Mouse (Mus musculus) limb, embryonic 13.5 days (tissue): ENCODE results near the gene Pafah1b3. TPM values are rescaled to one million over a fixed set of nuclear protein-coding genes. Genes with fewer than 3 reads are reported as not detected.
"Not testable (repeated sequence)": the region's sequence is repeated elsewhere in the genome, so short reads cannot be mapped to it uniquely, and the experiment has no call there.

ENCODE experiments used
- ATAC-seq: fragments of 200-750 bp; cut with Nextera tagmentation; 2 replicates; pipeline ENCODE4 v1.8.0; 2017; ENCODE audit warnings: low read depth, moderate number of reproducible peaks, moderate TSS enrichment; ENCODE audit not compliant: low FRiP score
- H3K27ac ChIP-seq: fragments of 300-500 bp; sonication (generic); 2 replicates; pipeline ENCODE4 v1.5.1; 2015; ENCODE audit warnings: inconsistent platforms, mild to moderate bottlenecking, moderate library complexity
- H3K27me3 ChIP-seq: fragments of 300-500 bp; sonication (generic); 2 replicates; pipeline ENCODE4 v1.6.1; 2015; ENCODE audit warnings: mild to moderate bottlenecking, inconsistent platforms
- H3K36me3 ChIP-seq: fragments of 300-500 bp; sonication (generic); 2 replicates; pipeline ENCODE4 v1.6.1; 2015; ENCODE audit warnings: inconsistent platforms, mild to moderate bottlenecking, moderate library complexity
- H3K4me1 ChIP-seq: fragments of 300-500 bp; sonication (generic); 2 replicates; pipeline ENCODE4 v1.6.1; 2015; ENCODE audit warnings: inconsistent platforms
- H3K4me2 ChIP-seq: fragments of 300-500 bp; sonication (generic); replicated peaks from 2 replicates; pipeline ENCODE4 v1.6.1; 2015; ENCODE audit warnings: inconsistent platforms, mild to moderate bottlenecking, moderate library complexity
- H3K4me3 ChIP-seq: fragments of 300-500 bp; sonication (generic); 2 replicates; pipeline ENCODE4 v1.5.1; 2015; ENCODE audit warnings: moderate library complexity, mild to moderate bottlenecking, inconsistent platforms
- H3K9ac ChIP-seq: fragments of 300-500 bp; sonication (generic); 2 replicates; pipeline ENCODE4 v1.6.1; 2015; ENCODE audit warnings: mild to moderate bottlenecking, inconsistent platforms
- H3K9me3 ChIP-seq: fragments of 300-500 bp; sonication (generic); 2 replicates; pipeline ENCODE4 v1.6.1; 2016; ENCODE audit warnings: inconsistent platforms
- WGBS: fragments of 180-500 bp; shearing (Covaris S2); methylation state at CpG from one replicate; pipeline ENCODE4 v1.1.7; 2015; 5-methylcytosine and 5-hydroxymethylcytosine counted together
- polyA plus RNA-seq: library from polyadenylated mRNA; unstranded; fragments of >200 nt; fragmentation: Nextera tagmentation; extraction: Ambion mirVana; gene quantifications from 2 replicates; pipeline ENCODE4 v1.2.1, GENCODE M21; 2015

Pafah1b3 gene
- polyA plus RNA-seq, 1 experiment from 2014 or later, result 281 TPM

GRCm38 (mm10) chr7:25270652-25271633 lies 26.8 kb downstream of the Pafah1b3 start:
- H3K9ac ChIP-seq, result peak overlapping the region; percentile 13; the same call in 1 of the 2 replicates
- WGBS, result 88% methylated on average over 35 of the region's 35 CpGs
- ATAC-seq, result no peak
- H3K4me1 ChIP-seq, result peaks cover 52% of the 10 kb centered on the region
- peaks cover 44% of the 10 kb centered on the region for H3K36me3 ChIP-seq
- no peaks in the 10 kb centered on the region for H3K9me3 ChIP-seq
- H3K4me3 ChIP-seq, result no peak overlapping the region
- H3K27me3 ChIP-seq, result no peaks in the 10 kb centered on the region
- H3K27ac ChIP-seq, result no peak overlapping the region
- no peak overlapping the region for H3K4me2 ChIP-seq

DNA sequence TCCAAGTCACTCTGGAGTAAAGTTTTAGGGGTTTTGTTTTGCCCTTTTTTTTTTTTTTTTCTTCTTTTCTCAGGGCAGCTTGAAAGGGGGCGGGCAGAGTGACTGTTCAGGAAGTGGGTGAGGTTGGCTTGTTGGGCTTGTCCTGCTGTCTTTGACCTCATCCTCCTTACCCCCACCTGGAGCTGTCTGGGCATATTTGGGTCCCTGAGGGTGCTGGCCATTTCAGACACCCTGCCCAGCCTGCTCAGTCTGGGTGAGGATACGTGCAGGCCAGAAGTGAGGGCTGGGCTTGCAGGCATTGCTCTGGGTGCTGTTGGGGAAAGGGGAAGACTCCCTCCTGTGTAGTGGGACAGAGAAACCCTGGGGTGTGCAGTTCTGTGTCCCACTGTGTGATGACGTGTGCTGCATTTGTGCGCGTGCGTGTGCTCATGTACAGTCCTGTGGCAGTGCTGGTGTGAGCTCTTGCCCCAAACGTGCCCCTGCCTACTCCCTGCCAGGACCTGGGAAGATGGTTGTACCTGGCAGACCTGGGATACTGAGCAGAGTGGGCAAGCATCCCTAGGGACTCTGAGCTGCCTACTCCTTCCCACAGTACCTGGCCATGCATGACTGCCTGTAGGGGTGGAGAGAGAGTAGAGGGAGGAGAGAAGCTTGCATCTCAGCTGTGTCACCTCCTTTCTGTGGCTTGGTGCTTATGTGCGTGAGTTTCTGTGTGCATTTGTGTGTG lies 28.1 kb downstream of the Pafah1b3 start:
- H3K9me3 ChIP-seq, result no peaks in the 10 kb centered on the region
- no peak for ATAC-seq
- no peak overlapping the region; the same call in 1 of the 2 replicates for H3K27ac ChIP-seq
- peaks cover 40% of the 10 kb centered on the region for H3K4me1 ChIP-seq
- peak overlapping the region; percentile 78 for H3K9ac ChIP-seq
- H3K4me2 ChIP-seq, result peak overlapping the region; percentile 74
- H3K27me3 ChIP-seq, result no peaks in the 10 kb centered on the region
- peaks cover 37% of the 10 kb centered on the region for H3K36me3 ChIP-seq
- 88% methylated on average over 8 of the region's 8 CpGs for WGBS
- H3K4me3 ChIP-seq, result peak overlapping the region; percentile 75

- Histone ChIP-seq H3K27me3 (no peaks in the 10 kb centered on the region), H3K9ac (peak overlapping the region; percentile 78), H3K27ac (peak overlapping the region; percentile 72; the same call in 1 of the 2 replicates), H3K4me1 (peaks cover 33% of the 10 kb centered on the region), H3K4me3 (peak overlapping the region; percentile 75), H3K9me3 (no peaks in the 10 kb centered on the region), H3K36me3 (peaks cover 34% of the 10 kb centered on the region), H3K4me2 (peak overlapping the region; percentile 74)
- no peak for ATAC-seq
- 52% methylated on average over 4 of the region's 4 CpGs for WGBS
Observed at GRCm38 (mm10) chr7:25269029-25269428, 28.8 kb downstream of the Pafah1b3 start.

GRCm38 (mm10) chr7:25268588-25268987 lies 29.2 kb downstream of the Pafah1b3 start:
- peaks cover 30% of the 10 kb centered on the region for H3K36me3 ChIP-seq
- WGBS, result under 1% methylated on average over 7 of the region's 7 CpGs
- H3K9me3 ChIP-seq, result no peaks in the 10 kb centered on the region
- H3K27ac ChIP-seq, result peak overlapping the region; percentile 72; the same call in 1 of the 2 replicates
- no peak for ATAC-seq
- H3K4me3 ChIP-seq, result peak overlapping the region; percentile 75
- H3K4me1 ChIP-seq, result peaks cover 29% of the 10 kb centered on the region
- H3K27me3 ChIP-seq, result no peaks in the 10 kb centered on the region
- peak overlapping the region; percentile 78 for H3K9ac ChIP-seq
- peak overlapping the region; percentile 74 for H3K4me2 ChIP-seq

DNA sequence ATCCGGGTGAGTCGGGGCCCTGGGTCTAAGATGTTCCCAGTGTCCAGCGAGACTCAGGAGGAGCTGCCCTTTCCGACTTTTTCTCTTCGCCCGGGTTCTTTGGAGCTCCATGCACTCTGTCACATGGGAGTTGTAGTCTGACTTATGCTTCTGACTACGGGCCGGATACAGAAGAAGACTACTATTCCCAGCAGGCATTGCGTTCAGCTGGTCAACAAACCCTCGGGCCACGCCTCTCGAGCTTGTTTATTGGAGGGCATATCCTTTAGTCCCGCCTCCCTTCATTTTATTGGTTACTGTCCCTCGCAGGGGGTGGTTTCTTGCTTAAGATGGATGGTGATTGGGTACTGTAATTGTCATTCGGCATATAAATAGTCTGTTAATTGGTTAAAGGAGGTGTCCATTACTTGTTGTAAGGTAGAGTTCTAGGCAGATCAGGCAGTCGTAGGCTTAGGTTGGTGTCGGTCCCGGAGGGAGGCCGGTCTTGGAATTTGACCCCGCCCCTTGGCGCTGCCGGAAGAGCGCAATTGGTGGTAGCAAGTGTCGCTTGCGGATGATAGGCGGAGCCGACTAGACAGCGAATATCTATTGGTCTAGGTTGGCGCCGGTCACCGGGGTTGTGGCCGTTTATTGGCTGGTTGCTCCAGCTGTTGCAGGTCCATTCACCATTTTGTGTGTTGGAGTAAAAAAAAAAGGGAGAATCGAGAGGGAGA lies 29.9 kb downstream of the Pafah1b3 start:
- no peaks in the 10 kb centered on the region for H3K9me3 ChIP-seq

DNA sequence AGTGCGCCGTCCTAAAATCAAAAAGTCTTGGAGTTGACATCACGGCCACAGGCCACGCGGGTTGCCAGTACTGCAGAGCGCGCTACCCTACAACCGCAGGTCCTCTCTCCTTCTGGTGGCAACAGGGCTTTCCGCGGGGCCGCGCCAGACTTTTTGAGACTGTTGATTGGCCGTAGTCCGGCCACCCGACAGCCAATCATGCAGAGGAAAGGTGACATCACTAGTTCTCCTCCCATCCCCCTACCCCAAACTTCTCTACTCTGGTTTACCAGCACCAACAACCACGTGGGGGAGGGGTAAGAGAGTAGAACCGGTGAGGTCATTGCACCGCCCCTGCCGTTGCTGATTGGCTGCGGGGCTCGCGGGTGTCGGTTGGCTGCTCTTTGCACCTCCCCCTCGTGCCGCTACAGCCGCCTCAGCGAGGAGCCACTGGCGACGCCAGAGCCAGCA lies 30.5 kb downstream of the Pafah1b3 start, which contains the start of gene Cic:
Gene Cic, plus strand, starts transcription at position 404 of the 450 bp plus-strand sequence.
- Histone ChIP-seq H3K4me2 (peak within 1 kb of the TSS; percentile 74), H3K4me1 (peaks cover 23% of the 10 kb centered on the region), H3K9me3 (no peaks in the 10 kb centered on the region), H3K27ac (peak within 1 kb of the TSS; percentile 91), H3K36me3 (peaks cover 17% of the 10 kb centered on the region), H3K27me3 (no peaks in the 10 kb centered on the region), H3K9ac (peak within 1 kb of the TSS; percentile 78), H3K4me3 (peak within 1 kb of the TSS; percentile 75)
- WGBS, result under 1% methylated on average over 29 of the region's 29 CpGs
- peak; percentile 87 for ATAC-seq

More for the DNA sequence above, 29.9 kb downstream of the Pafah1b3 start:
- peak; percentile 96 for ATAC-seq
- Histone ChIP-seq H3K36me3 (peaks cover 23% of the 10 kb centered on the region), H3K4me3 (peak overlapping the region; percentile 75), H3K27me3 (no peaks in the 10 kb centered on the region), H3K27ac (peak overlapping the region; percentile 91), H3K4me1 (peaks cover 23% of the 10 kb centered on the region), H3K4me2 (peak overlapping the region; percentile 74), H3K9ac (peak overlapping the region; percentile 78)
- 0% methylated on average over 33 of the region's 33 CpGs for WGBS

DNA sequence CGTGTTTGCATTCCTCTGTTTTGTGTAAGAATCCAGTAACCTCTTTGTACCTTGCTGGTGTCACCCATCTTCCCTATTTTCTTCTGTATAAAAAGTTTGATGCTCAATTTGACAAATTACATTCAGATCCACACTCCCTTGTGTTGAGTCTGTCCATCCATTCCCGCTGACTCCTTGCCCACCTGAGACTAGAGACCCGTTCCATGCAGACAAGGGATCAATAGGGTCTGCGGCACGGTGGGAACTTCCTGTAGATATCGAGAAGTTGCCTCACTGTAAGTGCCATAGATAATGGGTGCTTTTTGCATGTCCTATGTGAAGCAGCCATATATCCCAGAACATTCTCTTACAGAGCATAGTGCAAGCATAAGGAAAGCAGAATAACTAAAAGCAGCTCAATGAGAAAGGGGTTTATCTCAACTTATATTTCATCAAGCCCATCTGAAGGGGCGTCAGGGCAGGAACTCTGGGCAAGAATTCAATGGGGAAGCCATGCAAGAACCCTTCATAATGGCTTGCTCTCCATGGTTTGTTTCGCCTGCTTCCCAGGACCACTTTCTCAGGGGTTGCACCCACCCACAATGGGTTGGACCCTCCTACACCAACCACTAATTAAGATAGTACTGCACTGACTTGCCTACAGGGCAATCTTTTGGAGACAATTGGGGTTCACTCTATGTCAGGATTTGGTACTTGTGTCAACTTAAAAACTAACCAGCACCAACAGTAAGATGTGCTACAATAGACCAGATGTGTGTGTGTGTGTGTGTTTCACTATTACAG lies 31.4 kb downstream of the Pafah1b3 start:
- peak overlapping the region; percentile 68 for H3K4me2 ChIP-seq
- no peak overlapping the region for H3K9ac ChIP-seq
- no peaks in the 10 kb centered on the region for H3K9me3 ChIP-seq
- WGBS, result 88% methylated on average over 8 of the region's 8 CpGs
- H3K36me3 ChIP-seq, result peaks cover 8% of the 10 kb centered on the region
- H3K4me1 ChIP-seq, result peaks cover 23% of the 10 kb centered on the region
- H3K4me3 ChIP-seq, result 0 out of 2 replicates have a peak overlapping the region, but pooled peaks have one; percentile 75
- no peaks in the 10 kb centered on the region for H3K27me3 ChIP-seq
- no peak for ATAC-seq
- no peak overlapping the region for H3K27ac ChIP-seq

GRCm38 (mm10) chr7:25265743-25266142 lies 32.0 kb downstream of the Pafah1b3 start:
- not testable (repeated sequence) for H3K27ac ChIP-seq, H3K9me3 ChIP-seq, H3K36me3 ChIP-seq, H3K9ac ChIP-seq, H3K4me3 ChIP-seq, H3K27me3 ChIP-seq, H3K4me2 ChIP-seq, ATAC-seq
- H3K4me1 ChIP-seq, result peaks cover 23% of the 10 kb centered on the region
- 89% methylated on average over 5 of the region's 5 CpGs for WGBS

DNA sequence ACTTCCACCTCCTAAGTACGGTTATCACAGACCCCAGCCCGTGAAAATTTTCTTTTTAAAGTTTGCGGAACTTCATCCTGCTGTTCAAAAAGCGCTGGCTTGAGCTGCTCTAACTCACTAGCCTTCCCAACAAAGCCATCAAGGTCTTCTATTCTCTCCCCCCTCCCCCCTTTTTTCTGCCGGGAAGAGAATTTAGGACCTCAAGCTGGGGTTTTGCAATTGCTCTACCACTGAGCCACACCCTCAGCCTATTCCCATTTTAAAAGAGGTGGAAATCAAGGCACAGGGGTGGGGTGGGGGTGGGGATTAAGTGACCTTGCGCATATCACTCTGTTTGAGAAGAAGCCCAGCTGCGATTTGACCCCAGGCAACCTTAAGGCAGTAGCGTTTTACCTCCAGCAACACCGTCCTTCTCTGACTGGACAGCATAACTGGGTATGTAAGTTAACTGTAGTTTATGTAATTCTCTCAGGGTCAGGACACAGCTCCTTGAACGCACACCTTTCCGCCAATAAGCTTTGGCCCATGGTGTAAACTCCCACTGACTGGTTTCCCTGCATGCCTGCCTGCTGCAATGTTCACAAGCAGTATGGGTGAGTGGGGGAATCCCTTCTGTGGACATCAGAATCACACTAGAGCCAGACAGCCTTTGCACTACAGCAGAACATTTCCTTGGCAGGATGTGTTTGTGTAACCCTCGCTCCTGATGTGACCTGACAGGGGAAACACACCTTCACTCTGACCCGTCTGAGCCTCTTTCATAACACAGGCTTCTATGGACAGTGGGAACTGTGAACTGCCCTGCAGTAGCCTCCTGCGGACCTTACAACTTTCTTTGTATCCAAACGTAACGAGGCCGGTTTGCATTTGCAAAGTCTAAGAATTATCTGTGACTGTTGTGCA lies 33.6 kb downstream of the Pafah1b3 start:
- Histone ChIP-seq H3K9me3 (no peaks in the 10 kb centered on the region), H3K4me2 (no peak overlapping the region), H3K9ac (no peak overlapping the region), H3K27ac (no peak overlapping the region), H3K36me3 (no peaks in the 10 kb centered on the region), H3K27me3 (no peaks in the 10 kb centered on the region), H3K4me1 (peaks cover 12% of the 10 kb centered on the region), H3K4me3 (no peak overlapping the region)
- no peak for ATAC-seq
- 33% methylated on average over 17 of the region's 17 CpGs for WGBS

- Histone ChIP-seq H3K27me3 (no peaks in the 10 kb centered on the region), H3K4me3 (no peak overlapping the region), H3K9ac (no peak overlapping the region), H3K36me3 (no peaks in the 10 kb centered on the region), H3K27ac (no peak overlapping the region), H3K9me3 (no peaks in the 10 kb centered on the region), H3K4me2 (no peak overlapping the region), H3K4me1 (peaks cover 4% of the 10 kb centered on the region)
- WGBS, result 95% methylated on average over 1 of the region's 1 CpGs
- ATAC-seq, result no peak
Observed at GRCm38 (mm10) chr7:25261896-25262295, 35.9 kb downstream of the Pafah1b3 start.
